Mouse (Mus musculus) heart, embryonic 10.5 days (tissue): ENCODE measurements around the gene Chrna7. TPM values are rescaled to one million over a fixed set of nuclear protein-coding genes. Genes with fewer than 3 reads are reported as not detected.

Experiments used
- DNase-seq: peaks from one replicate; pipeline ENCODE4 v3.0.0-alpha.2; 2017; ENCODE audit warnings: low spot score
- H3K27ac ChIP-seq: fragments of 300-500 bp; sonication (generic); 2 replicates; pipeline ENCODE4 v1.5.1; 2016; ENCODE audit warnings: mild to moderate bottlenecking
- H3K27me3 ChIP-seq: fragments of 300-500 bp; sonication (generic); 2 replicates; pipeline ENCODE4 v1.6.1; 2016; ENCODE audit warnings: mild to moderate bottlenecking; ENCODE audit not compliant: poor library complexity, insufficient read depth, severe bottlenecking
- H3K36me3 ChIP-seq: fragments of 300-500 bp; sonication (generic); 2 replicates; pipeline ENCODE4 v1.6.1; 2016; ENCODE audit warnings: mild to moderate bottlenecking, moderate library complexity
- H3K4me1 ChIP-seq: fragments of 300-500 bp; sonication (generic); 2 replicates; pipeline ENCODE4 v1.6.1; 2016; ENCODE audit warnings: mild to moderate bottlenecking
- H3K4me3 ChIP-seq: fragments of 300-500 bp; sonication (generic); 2 replicates; pipeline ENCODE4 v1.5.1; 2016; ENCODE audit warnings: mild to moderate bottlenecking, moderate library complexity
- H3K9me3 ChIP-seq: fragments of 300-500 bp; sonication (generic); 2 replicates; pipeline ENCODE4 v1.6.1; 2016; ENCODE audit warnings: mild to moderate bottlenecking, moderate library complexity
- WGBS: fragments of 180-500 bp; shearing (Covaris S2); methylation state at CpG from one replicate; pipeline ENCODE4 v1.1.7; 2016; 5-methylcytosine and 5-hydroxymethylcytosine counted together
- polyA plus RNA-seq: library from polyadenylated mRNA; unstranded; fragments of >200 nt; fragmentation: Nextera tagmentation; extraction: Ambion mirVana; gene quantifications from 2 replicates; pipeline ENCODE4 v1.2.1, GENCODE M21; 2016

The Chrna7 gene
- polyA plus RNA-seq, 1 experiment from 2014 or later: 1.7 TPM

DNA sequence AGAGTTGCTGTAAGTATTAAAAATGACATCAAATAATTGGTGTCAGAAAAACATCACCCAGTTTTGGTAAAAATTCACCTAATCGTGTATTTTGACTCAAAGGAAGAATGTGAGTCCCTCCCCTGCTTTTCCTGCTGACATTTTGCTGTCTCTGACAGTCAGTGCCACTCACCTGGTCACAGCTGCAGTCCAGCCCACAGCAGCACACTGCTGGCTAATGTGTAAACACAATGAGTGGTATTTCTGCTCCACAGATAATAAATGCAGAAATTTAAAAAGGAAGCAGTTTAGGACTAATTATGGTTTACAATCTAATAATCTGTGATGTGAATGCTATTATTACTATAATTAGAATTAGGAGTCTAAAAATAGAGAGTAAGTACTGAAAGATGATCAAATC lies 59.1 kb downstream of the Chrna7 start:
- Histone ChIP-seq H3K4me1 (no peaks in the 10 kb centered on the region), H3K27me3 (no peaks in the 10 kb centered on the region), H3K9me3 (no peaks in the 10 kb centered on the region), H3K36me3 (no peaks in the 10 kb centered on the region), H3K27ac (no peak overlapping the region), H3K4me3 (no peak overlapping the region)
- 70% methylated on average over 1 of the region's 1 CpGs for WGBS
- DNase-seq: no peak

DNA sequence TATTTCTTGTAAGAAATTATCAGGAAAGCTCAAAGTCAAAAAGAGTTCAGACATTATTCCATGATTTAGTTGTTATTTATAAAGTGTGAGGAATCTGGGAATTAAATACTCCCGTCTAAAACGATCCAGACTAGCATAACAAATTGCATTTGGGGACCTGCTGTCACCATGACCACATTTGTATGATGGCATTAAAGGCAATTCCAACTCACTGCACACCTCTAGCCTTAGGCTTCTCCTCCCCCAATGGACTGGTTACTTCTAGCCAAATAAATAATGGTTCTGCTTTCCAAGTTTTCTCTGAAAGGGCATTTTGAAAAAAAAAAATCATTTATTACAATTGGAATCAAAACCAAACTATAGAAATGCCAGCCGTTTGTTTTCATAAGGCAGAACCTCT lies 63.6 kb downstream of the Chrna7 start:
- DNase-seq: no peak
- 79% methylated on average over 3 of the region's 3 CpGs for WGBS
- H3K27ac ChIP-seq: no peak overlapping the region
- no peaks in the 10 kb centered on the region for H3K4me1 ChIP-seq
- H3K4me3 ChIP-seq: no peak overlapping the region
- H3K36me3 ChIP-seq: no peaks in the 10 kb centered on the region
- H3K27me3 ChIP-seq: no peaks in the 10 kb centered on the region
- H3K9me3 ChIP-seq: no peaks in the 10 kb centered on the region

DNA sequence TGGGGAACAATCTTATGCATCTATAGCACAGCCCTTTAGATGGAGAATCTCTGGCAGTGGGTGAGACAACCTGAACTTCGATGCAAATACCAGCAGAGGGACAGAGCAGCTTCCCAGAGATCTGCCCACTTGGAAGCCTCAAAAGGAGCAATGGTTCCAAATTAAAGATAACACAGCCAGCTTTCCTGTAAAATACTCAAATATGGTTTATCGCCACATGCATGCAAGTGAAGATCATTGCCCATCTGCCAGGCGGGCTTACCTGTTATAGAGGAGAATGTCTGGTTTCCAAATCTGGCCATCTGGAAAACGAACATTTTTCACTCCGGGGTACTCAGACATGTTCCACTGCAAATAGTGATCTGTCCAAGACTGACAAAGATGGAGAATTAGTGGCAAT lies 64.0 kb downstream of the Chrna7 start:
- H3K4me1 ChIP-seq: no peaks in the 10 kb centered on the region
- 84% methylated on average over 5 of the region's 5 CpGs for WGBS
- DNase-seq: no peak
- no peak overlapping the region for H3K4me3 ChIP-seq
- no peak overlapping the region for H3K27ac ChIP-seq
- H3K9me3 ChIP-seq: no peaks in the 10 kb centered on the region
- no peaks in the 10 kb centered on the region for H3K27me3 ChIP-seq
- no peaks in the 10 kb centered on the region for H3K36me3 ChIP-seq

DNA sequence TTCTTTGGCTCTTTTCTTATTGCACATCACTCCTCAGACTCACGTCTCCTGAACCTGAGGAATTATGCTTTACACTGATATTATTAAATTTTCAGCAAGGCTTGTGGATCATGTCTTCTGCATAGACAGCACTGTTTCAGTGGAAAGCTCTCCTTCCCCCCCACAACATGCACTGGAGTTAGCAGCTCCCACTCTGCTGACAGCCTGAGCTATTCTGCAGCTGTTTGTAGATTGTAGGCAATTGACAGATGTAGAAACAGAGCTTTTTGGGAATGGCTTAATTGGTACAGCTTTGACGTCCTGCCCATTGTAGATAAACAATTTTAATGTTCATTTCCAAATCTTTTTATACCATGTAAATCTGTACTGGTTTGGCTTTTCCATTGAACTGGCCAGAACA lies 89.8 kb downstream of the Chrna7 start:
- no peak overlapping the region for H3K4me3 ChIP-seq
- H3K27me3 ChIP-seq: no peaks in the 10 kb centered on the region
- WGBS: 47% methylated on average over 2 of the region's 2 CpGs
- no peaks in the 10 kb centered on the region for H3K4me1 ChIP-seq
- no peak overlapping the region for H3K27ac ChIP-seq
- no peaks in the 10 kb centered on the region for H3K9me3 ChIP-seq
- no peak for DNase-seq
- H3K36me3 ChIP-seq: no peaks in the 10 kb centered on the region

DNA sequence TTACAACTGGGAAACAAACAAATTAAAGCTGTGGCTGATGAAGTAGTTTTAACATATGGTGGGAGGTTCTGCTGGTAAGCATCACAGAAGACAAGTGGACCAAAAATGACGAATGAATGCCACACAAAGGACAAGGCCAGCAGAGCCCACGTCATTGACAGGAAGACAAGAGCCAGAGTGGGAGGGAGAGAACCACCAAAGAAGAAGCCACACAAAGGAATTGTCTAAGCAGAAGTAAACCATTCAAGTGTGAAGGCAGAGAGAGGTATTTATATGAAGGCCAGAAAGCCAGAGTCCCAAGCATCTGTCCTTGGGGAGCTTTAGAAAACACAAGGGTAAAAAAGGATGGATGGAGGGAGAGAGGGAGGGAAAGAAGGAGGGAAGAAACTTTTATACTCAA lies 98.7 kb downstream of the Chrna7 start:
- WGBS: 42% methylated on average over 2 of the region's 2 CpGs
- H3K27me3 ChIP-seq: no peaks in the 10 kb centered on the region

DNA sequence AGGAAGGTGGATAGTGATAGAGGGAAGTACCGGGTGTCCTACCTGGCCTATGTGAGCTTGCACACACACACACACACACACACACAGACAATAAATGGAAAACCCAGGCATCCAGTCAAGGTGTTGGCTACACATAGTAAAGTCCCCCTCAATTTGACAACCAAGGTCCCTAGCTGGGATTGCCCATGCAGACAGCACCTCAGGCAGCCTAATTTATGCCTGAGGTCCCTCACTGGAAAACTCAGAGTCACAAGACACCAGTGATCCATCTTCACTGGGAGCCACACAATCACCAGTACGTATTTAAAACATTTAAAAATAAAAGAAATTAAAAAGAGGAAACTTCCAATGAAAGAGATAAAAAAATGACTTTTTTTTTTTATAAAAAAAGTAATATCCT lies 99.1 kb downstream of the Chrna7 start:
- H3K4me1 ChIP-seq: no peaks in the 10 kb centered on the region
- WGBS: 75% methylated on average over 2 of the region's 2 CpGs
- H3K4me3 ChIP-seq: no peak overlapping the region
- no peaks in the 10 kb centered on the region for H3K9me3 ChIP-seq
- no peak overlapping the region for H3K27ac ChIP-seq
- no peaks in the 10 kb centered on the region for H3K27me3 ChIP-seq
- no peaks in the 10 kb centered on the region for H3K36me3 ChIP-seq
- DNase-seq: no peak

More for the DNA sequence above, 98.7 kb downstream of the Chrna7 start:
- no peak for DNase-seq
- H3K36me3 ChIP-seq: no peaks in the 10 kb centered on the region
- H3K9me3 ChIP-seq: no peaks in the 10 kb centered on the region
- no peaks in the 10 kb centered on the region for H3K4me1 ChIP-seq
- H3K27ac ChIP-seq: no peak overlapping the region
- no peak overlapping the region for H3K4me3 ChIP-seq

DNA sequence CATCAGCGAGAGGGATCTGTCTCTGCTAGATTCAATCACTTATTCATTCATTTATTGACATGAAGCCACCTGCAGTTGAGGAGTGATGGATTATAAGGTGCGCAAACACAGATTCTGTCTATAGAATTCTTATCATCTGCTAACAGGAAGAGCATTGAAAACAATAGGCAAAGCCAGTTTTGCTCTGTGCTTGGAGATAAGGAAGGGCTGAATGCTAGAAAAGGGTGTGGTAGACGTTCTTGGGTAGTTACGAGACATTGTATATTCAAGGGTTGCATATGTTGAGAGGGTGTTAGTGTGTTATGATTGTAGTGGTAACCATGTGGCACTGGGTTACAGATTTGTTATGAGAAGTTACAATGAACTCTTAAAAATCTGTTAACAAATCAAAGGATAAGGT lies 103.0 kb downstream of the Chrna7 start:
- Histone ChIP-seq H3K9me3 (no peaks in the 10 kb centered on the region), H3K27me3 (no peaks in the 10 kb centered on the region), H3K27ac (no peak overlapping the region), H3K4me1 (no peaks in the 10 kb centered on the region), H3K36me3 (no peaks in the 10 kb centered on the region), H3K4me3 (no peak overlapping the region)
- DNase-seq: no peak
- WGBS: 70% methylated on average over 4 of the region's 4 CpGs

DNA sequence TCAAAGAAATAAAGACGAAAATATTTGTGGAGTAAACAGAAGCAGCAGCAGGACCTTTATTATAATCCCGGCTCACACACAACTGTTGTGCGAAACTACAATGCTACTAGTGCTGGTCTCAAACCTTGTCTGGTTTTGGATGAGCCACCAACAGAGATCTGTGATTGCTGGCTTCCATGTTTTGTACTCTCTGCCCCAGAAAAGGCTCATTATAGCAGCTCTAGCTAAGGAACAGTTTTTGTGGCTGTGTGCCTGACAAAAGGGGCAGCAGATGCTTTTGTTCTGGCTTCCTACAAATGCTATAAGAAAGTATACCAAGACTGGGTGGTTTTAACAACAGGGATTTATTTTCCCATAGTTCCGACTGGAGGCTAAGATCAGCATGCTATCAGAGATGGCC lies 126.4 kb downstream of the Chrna7 start:
- no peaks in the 10 kb centered on the region for H3K4me1 ChIP-seq
- H3K4me3 ChIP-seq: no peak overlapping the region
- no peaks in the 10 kb centered on the region for H3K27me3 ChIP-seq
- H3K36me3 ChIP-seq: no peaks in the 10 kb centered on the region
- no peak overlapping the region for H3K27ac ChIP-seq
- WGBS: 84% methylated on average over 4 of the region's 4 CpGs
- H3K9me3 ChIP-seq: no peaks in the 10 kb centered on the region
- DNase-seq: no peak

DNA sequence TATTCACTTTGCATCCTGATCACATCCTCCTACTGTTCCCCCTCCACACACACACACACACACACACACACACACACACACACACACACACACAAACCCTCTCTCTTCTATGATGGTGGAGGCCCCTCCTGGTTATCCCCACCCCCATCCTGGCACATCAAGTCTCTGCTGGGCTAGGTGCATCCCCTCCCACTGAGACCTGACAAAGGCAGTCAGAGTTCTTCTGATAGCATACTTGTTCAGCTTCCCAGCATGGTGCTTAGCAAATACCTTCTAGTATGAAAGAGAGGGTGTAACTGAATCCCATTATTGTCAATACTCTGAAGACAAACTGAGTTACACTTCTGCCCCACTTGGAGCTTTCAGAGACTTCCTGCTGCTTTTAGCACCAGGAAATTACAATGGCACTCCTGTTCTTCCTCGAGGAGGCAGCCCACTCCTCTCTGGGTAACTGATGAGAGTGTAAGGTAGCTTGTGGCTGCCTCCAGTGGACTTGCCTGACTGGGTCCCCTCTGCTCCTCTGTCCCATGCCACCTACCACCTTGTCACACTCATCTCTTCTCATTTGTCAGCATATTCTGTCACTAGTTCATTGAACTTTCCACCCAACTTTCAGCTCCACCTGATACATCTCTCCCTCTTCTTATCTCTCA lies 127.9 kb downstream of the Chrna7 start:
- WGBS: 3% methylated on average over 1 of the region's 1 CpGs
- H3K4me3 ChIP-seq: no peak overlapping the region
- no peaks in the 10 kb centered on the region for H3K9me3 ChIP-seq
- H3K27ac ChIP-seq: no peak overlapping the region
- no peaks in the 10 kb centered on the region for H3K27me3 ChIP-seq
- no peak for DNase-seq
- no peaks in the 10 kb centered on the region for H3K4me1 ChIP-seq
- no peaks in the 10 kb centered on the region for H3K36me3 ChIP-seq

DNA sequence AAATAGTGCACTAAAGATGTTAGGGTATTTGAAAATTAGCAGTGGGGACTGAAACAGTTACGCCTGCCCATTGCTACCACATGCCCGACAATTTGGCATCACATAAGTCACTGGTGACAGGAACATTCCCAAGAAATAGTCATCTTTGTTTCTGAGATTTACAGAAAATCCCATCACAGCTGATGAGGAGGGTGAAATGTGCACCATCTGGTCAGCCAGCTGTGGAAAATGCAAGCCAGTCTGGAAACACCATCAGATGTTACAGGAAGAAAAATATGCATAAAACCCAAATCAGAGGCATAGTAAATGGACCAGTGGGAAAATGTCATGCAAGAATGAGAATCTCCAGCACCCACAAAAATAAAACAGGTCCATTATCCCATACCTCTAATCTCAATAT lies 151.4 kb downstream of the Chrna7 start:
- Histone ChIP-seq H3K27me3 (no peaks in the 10 kb centered on the region), H3K9me3 (no peaks in the 10 kb centered on the region), H3K36me3 (no peaks in the 10 kb centered on the region), H3K4me3 (no peak overlapping the region), H3K4me1 (no peaks in the 10 kb centered on the region), H3K27ac (no peak overlapping the region)
- DNase-seq: no peak
- 85% methylated on average over 2 of the region's 2 CpGs for WGBS

Other genes with a start within 250 kb of the Chrna7 start
- 0.14 TPM in 1 of 2 replicates, not detected in the other for gene Otud7a, start 232.2 kb upstream of the Chrna7 start, polyA plus RNA-seq